In the genomic region with DNA sequence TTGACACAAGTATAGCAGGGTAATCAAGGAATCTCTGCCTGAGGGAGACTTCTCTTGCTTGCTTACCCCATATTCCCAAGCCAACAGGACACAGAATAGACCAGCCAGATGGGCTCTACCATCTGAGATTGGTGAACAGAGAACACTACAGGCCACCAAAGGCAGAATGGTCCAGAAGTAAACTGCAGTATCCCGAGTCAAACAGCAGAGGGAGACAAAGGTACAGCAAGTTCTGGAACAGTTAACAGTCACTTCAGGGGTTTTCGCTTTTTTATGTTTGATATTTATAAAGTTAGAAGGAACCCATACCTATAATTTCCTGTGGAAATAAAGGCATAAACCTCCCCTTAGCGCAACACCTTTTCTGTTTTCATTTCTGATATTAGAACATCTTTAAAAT, we compare ENCODE assay signal across 10 mouse cellular contexts.
A peak's percentile ranks its signal among the peaks of the same experiment; 100 is the strongest.
DNase-seq lines count a peak whose midpoint lies in the region; ATAC-seq and TF ChIP-seq lines count a peak whose summit lies in the region.
"Had no signal": no experiment of that assay in that cellular context is flagged by ENCODE, and none has a peak within 500 bp of the region (broad histone marks: within the 10 kb centered on the region; RNA-seq: fewer than 3 reads in every experiment).

No protein-coding gene starts in this region.

- H3K9me3 ChIP-seq in liver, embryonic 11.5 days (ENCODE audit: control insufficient read depth, low read length) = 0 out of 2 replicates have a peak, but pooled peaks cover 3% of the 10 kb centered on the region
- H3K9me3 ChIP-seq: heart, embryonic 15.5 days had no signal

- ATAC-seq in liver, embryonic 11.5 days (replicated peaks; ENCODE audit: low FRiP score) = no peak

- no peaks in the 10 kb centered on the region for H3K4me1 ChIP-seq in liver, adult 2 months (ENCODE audit: control insufficient read depth, insufficient read depth, low read length)
- no peaks in the 10 kb centered on the region for H3K4me1 ChIP-seq in liver, embryonic 11.5 days (replicated peaks; ENCODE audit: control insufficient read depth, insufficient read depth, low read length)
- H3K4me1 ChIP-seq: heart, embryonic 15.5 days had no signal

- peak; percentile 3 to 9 for DNase-seq in cerebellum, postnatal 10 days
- no peak for DNase-seq in cerebellum, postnatal 36 days
- DNase-seq in liver, adult 2 months (ENCODE audit: extremely low read depth, low read depth, low spot score) = peak; percentile 37
- no peak for DNase-seq in liver, embryonic 11.5 days (ENCODE audit: low spot score)
- peak; percentile 9 for DNase-seq in adrenal gland, postnatal 14 days
- DNase-seq in layer of hippocampus, adult 9-10 months (ENCODE audit: low spot score) = peak; percentile 15
- no peak for DNase-seq in spleen, adult 18-20 months
- DNase-seq in cerebellum, postnatal 25 days = no peak

- no peak overlapping the region for H3K4me3 ChIP-seq in liver, adult 2 months (ENCODE audit: insufficient read depth, low read depth, low read length)
- no peak overlapping the region for H3K4me3 ChIP-seq in liver, embryonic 11.5 days (ENCODE audit: low read depth, low read length)
- H3K4me3 ChIP-seq: heart, embryonic 15.5 days; myocyte had no signal

- no peak overlapping the region for H3K9ac ChIP-seq in liver, adult 2 months (ENCODE audit: low read depth, low read length)
- no peak overlapping the region for H3K9ac ChIP-seq in liver, embryonic 11.5 days (ENCODE audit: low read depth, low read length)
- H3K9ac ChIP-seq: heart, embryonic 15.5 days had no signal

- peak; percentile 21; the same call in 1 of the 2 replicates for TF ChIP-seq CTCF in liver, adult 2 months (IDR thresholded peaks at IDR 0.05; ENCODE audit: low read depth, low read length)

- H3K27ac ChIP-seq in liver, adult 2 months (replicated peaks; ENCODE audit: insufficient read depth, low read depth, low read length) = no peak overlapping the region
- no peak overlapping the region for H3K27ac ChIP-seq in liver, embryonic 11.5 days (ENCODE audit: low read depth, low read length)
- H3K27ac ChIP-seq: heart, embryonic 15.5 days had no signal

- H3K27me3 ChIP-seq in liver, adult 2 months (ENCODE audit: control insufficient read depth, insufficient read depth, low read length) = no peaks in the 10 kb centered on the region
- H3K27me3 ChIP-seq in liver, embryonic 11.5 days (replicated peaks; ENCODE audit: control insufficient read depth, insufficient read depth, low read length) = no peaks in the 10 kb centered on the region
- H3K27me3 ChIP-seq: heart, embryonic 15.5 days had no signal

- no peak overlapping the region for H3K4me2 ChIP-seq in liver, embryonic 11.5 days
- H3K4me2 ChIP-seq: heart, embryonic 15.5 days had no signal

- WGBS in liver, adult 2 months = 32% methylated on average over 3 of the region's 3 CpGs
- 31% methylated on average over 3 of the region's 3 CpGs for WGBS in liver, embryonic 11.5 days

- no peak for TF ChIP-seq POLR2A in liver, adult 2 months (IDR thresholded peaks at IDR 0.05; ENCODE audit: extremely low read depth, insufficient read depth, low read length)

- no peaks in the 10 kb centered on the region for H3K79me2 ChIP-seq in liver, adult 2 months (ENCODE audit: control insufficient read depth, insufficient read depth, low read length)

- no peaks in the 10 kb centered on the region for H3K36me3 ChIP-seq in liver, adult 2 months (ENCODE audit: control insufficient read depth, insufficient read depth, low read length)
- no peaks in the 10 kb centered on the region for H3K36me3 ChIP-seq in liver, embryonic 11.5 days (ENCODE audit: control insufficient read depth, insufficient read depth, low read length)
- H3K36me3 ChIP-seq: heart, embryonic 15.5 days had no signal

Comparison
In these comparisons a context has a peak if more than half of its experiments do, and no peak if none do; other contexts are left out.
1. DNase-seq: peak in cerebellum, postnatal 10 days (2 of 2), liver, adult 2 months (single experiment), adrenal gland, postnatal 14 days (single experiment) and layer of hippocampus, adult 9-10 months (single experiment); none in cerebellum, postnatal 36 days (0 of 2), liver, embryonic 11.5 days (single experiment), spleen, adult 18-20 months (0 of 2) and cerebellum, postnatal 25 days (0 of 2).